Mouse (Mus musculus) spleen, adult 2 months (tissue): Measurements from ENCODE around the gene Lsm14a. TPM values are rescaled to one million over a fixed set of nuclear protein-coding genes. Genes with fewer than 3 reads are reported as not detected.
A peak's percentile ranks its signal among the peaks of the same experiment; 100 is the strongest.

ENCODE experiments used
- DNase-seq, 2 experiments: peaks; one replicate each; pipeline versions ENCODE4 v3.0.0 to v3.0.0-alpha.2; 2012 to 2021; ENCODE audit warnings: low spot score in 2 of 2, low read depth in 1 of 2
- H3K27ac ChIP-seq: fragments of 200-500 bp; 2 replicates; pipeline ENCODE4 v1.5.1; 2012; ENCODE audit warnings: low read length, inconsistent platforms; ENCODE audit not compliant: insufficient read depth
- H3K27me3 ChIP-seq: fragments of 200-500 bp; 2 replicates; pipeline ENCODE4 v1.6.1; 2012; ENCODE audit warnings: mild to moderate bottlenecking, moderate library complexity, low read length, inconsistent platforms; ENCODE audit not compliant: control insufficient read depth, insufficient read depth
- H3K36me3 ChIP-seq: fragments of 200-500 bp; 2 replicates; pipeline ENCODE4 v1.6.1; 2012; ENCODE audit warnings: mild to moderate bottlenecking, low read length, inconsistent platforms; ENCODE audit not compliant: control insufficient read depth, insufficient read depth
- H3K4me1 ChIP-seq: fragments of 200-500 bp; 2 replicates; pipeline ENCODE4 v1.6.1; 2011; ENCODE audit warnings: inconsistent platforms; ENCODE audit not compliant: control insufficient read depth, insufficient read depth, insufficient read length
- H3K4me3 ChIP-seq: fragments of 200-500 bp; 2 replicates; pipeline ENCODE4 v1.5.1; 2011; ENCODE audit warnings: mild to moderate bottlenecking, inconsistent platforms; ENCODE audit not compliant: insufficient read depth, insufficient read length; ENCODE audit errors: extremely low read depth
- CTCF ChIP-seq: fragments of 200-500 bp; IDR thresholded peaks from 2 replicates; pipeline ENCODE4 v1.5.1; 2011; ENCODE audit warnings: mild to moderate bottlenecking, inconsistent platforms; ENCODE audit not compliant: insufficient read depth, insufficient read length, insufficient replicate concordance; ENCODE audit errors: extremely low read depth
- POLR2A ChIP-seq: fragments of 200-500 bp; IDR thresholded peaks from 2 replicates; pipeline ENCODE4 v1.6.1; 2011; ENCODE audit warnings: low read depth, low read length, inconsistent platforms
- WGBS: fragments of 180-500 bp; shearing (Covaris S2); methylation state at CpG from one replicate; pipeline ENCODE4 v1.1.7; 2018; 5-methylcytosine and 5-hydroxymethylcytosine counted together
- polyA plus RNA-seq: library from polyadenylated mRNA; depleted of rRNA; stranded (reverse); fragments of >200 nt; gene quantifications from 2 replicates; pipeline ENCODE4 v1.2.3, GENCODE M21; 2012; rRNA removed

Gene Lsm14a
- polyA plus RNA-seq = 33.6 and 37.1 TPM in 2 replicates

GRCm38 (mm10) chr7:34393215-34393614, at the start of gene Lsm14a:
Lsm14a (minus strand) TSS chr7:34393315.
- H3K4me1 ChIP-seq = peaks cover 8% of the 10 kb centered on the region
- no peak for DNase-seq
- H3K27ac ChIP-seq = no peak within 1 kb of the TSS
- H3K27me3 ChIP-seq = no peaks in the 10 kb centered on the region
- H3K4me3 ChIP-seq = no peak within 1 kb of the TSS
- no peak for TF ChIP-seq CTCF
- no peak for TF ChIP-seq POLR2A
- H3K36me3 ChIP-seq = 0 out of 2 replicates have a peak, but pooled peaks cover 3% of the 10 kb centered on the region

- Histone ChIP-seq H3K4me3 (no peak overlapping the region), H3K36me3 (no peaks in the 10 kb centered on the region), H3K27ac (no peak overlapping the region), H3K27me3 (no peaks in the 10 kb centered on the region), H3K4me1 (no peaks in the 10 kb centered on the region)
- DNase-seq = no peak
- TF ChIP-seq CTCF = no peak
- no peak for TF ChIP-seq POLR2A
- 42% methylated on average over 6 of the region's 6 CpGs for WGBS
Measured at GRCm38 (mm10) chr7:34438903-34439302, 45.8 kb upstream of the Lsm14a start.

GRCm38 (mm10) chr7:34433597-34433996, 40.5 kb upstream of the Lsm14a start:
- Histone ChIP-seq H3K4me3 (no peak overlapping the region), H3K4me1 (no peaks in the 10 kb centered on the region), H3K27ac (no peak overlapping the region), H3K36me3 (no peaks in the 10 kb centered on the region), H3K27me3 (no peaks in the 10 kb centered on the region)
- no peak for DNase-seq
- TF ChIP-seq POLR2A (no peak), CTCF (no peak)
- WGBS = 83% methylated on average over 1 of the region's 1 CpGs

GRCm38 (mm10) chr7:34421201-34421600, 28.1 kb upstream of the Lsm14a start:
- 56% methylated on average over 2 of the region's 2 CpGs for WGBS
- no peak overlapping the region for H3K27ac ChIP-seq
- no peaks in the 10 kb centered on the region for H3K4me1 ChIP-seq
- DNase-seq = no peak
- no peak for TF ChIP-seq CTCF
- no peak for TF ChIP-seq POLR2A
- H3K4me3 ChIP-seq = no peak overlapping the region
- no peaks in the 10 kb centered on the region for H3K27me3 ChIP-seq
- H3K36me3 ChIP-seq = no peaks in the 10 kb centered on the region

- 16% methylated on average over 8 of the region's 8 CpGs for WGBS
- Histone ChIP-seq H3K4me3 (no peak overlapping the region), H3K36me3 (no peaks in the 10 kb centered on the region), H3K4me1 (no peaks in the 10 kb centered on the region), H3K27me3 (no peaks in the 10 kb centered on the region), H3K27ac (no peak overlapping the region)
- TF ChIP-seq POLR2A (no peak), CTCF (peak; percentile 82; the same call in 1 of the 2 replicates)
- DNase-seq = peak; percentile 23 to 27
Measured at GRCm38 (mm10) chr7:34407492-34407891, 14.4 kb upstream of the Lsm14a start.

- WGBS = 63% methylated on average over 11 of the region's 11 CpGs
- no peak overlapping the region; the same call in 1 of the 2 replicates for H3K27ac ChIP-seq
- H3K4me1 ChIP-seq = no peaks in the 10 kb centered on the region
Measured at GRCm38 (mm10) chr7:34403876-34404275, 10.8 kb upstream of the Lsm14a start.

GRCm38 (mm10) chr7:34400070-34400469, 7.0 kb upstream of the Lsm14a start:
- Histone ChIP-seq H3K36me3 (no peaks in the 10 kb centered on the region), H3K27ac (no peak overlapping the region), H3K4me3 (no peak overlapping the region), H3K4me1 (no peaks in the 10 kb centered on the region), H3K27me3 (no peaks in the 10 kb centered on the region)
- WGBS = 50% methylated on average over 3 of the region's 4 CpGs
- peak in 1 of 2 experiments; percentile 8 for DNase-seq
- no peak for TF ChIP-seq POLR2A
- TF ChIP-seq CTCF = peak; percentile 2; the same call in 1 of the 2 replicates

More at GRCm38 (mm10) chr7:34403876-34404275, 10.8 kb upstream of the Lsm14a start:
- no peaks in the 10 kb centered on the region for H3K27me3 ChIP-seq
- TF ChIP-seq POLR2A (no peak), CTCF (no peak)
- no peak overlapping the region for H3K4me3 ChIP-seq
- no peak for DNase-seq
- H3K36me3 ChIP-seq = no peaks in the 10 kb centered on the region

- Histone ChIP-seq H3K27me3 (no peaks in the 10 kb centered on the region), H3K36me3 (0 out of 2 replicates have a peak, but pooled peaks cover 3% of the 10 kb centered on the region), H3K4me3 (no peak overlapping the region), H3K4me1 (no peaks in the 10 kb centered on the region), H3K27ac (no peak overlapping the region)
- 72% methylated on average over 5 of the region's 5 CpGs for WGBS
- TF ChIP-seq POLR2A (no peak), CTCF (peak; percentile 2; the same call in 1 of the 2 replicates)
- DNase-seq = no peak
Measured at GRCm38 (mm10) chr7:34398831-34399230, 5.7 kb upstream of the Lsm14a start.
